Mouse (Mus musculus): ENCODE results near the gene Fbxl14.
"Not testable (repeated sequence)": the region's sequence is repeated elsewhere in the genome, so short reads cannot be mapped to it uniquely, and the experiment has no call there.

Gene Fbxl14

GRCm38 (mm10) chr6:119470777-119471176 lies 8.7 kb upstream of the Fbxl14 start:
- no peak for DNase-seq (ENCODE audit: low spot score in 2 of 2)

DNA sequence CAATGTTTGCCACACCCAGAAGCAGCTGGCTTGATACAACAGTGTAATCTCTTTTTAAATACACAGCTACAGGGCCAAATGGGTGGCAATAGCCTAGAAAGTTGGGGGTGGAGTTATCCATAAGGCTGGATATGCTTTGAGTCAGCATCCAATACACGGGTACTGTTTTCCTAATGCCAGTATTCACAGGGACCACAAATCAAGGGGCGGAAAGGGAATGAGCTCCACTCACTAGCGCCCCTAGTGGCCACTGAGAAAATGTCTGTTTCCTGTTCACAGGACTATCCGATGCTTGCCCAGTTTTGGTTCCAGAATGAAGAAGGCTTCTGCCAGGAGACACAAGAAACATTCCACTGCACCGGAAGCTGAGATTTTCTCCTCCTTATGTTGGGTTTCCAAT lies 7.3 kb upstream of the Fbxl14 start:
- no peak for DNase-seq (ENCODE audit: low spot score in 2 of 2)

DNA sequence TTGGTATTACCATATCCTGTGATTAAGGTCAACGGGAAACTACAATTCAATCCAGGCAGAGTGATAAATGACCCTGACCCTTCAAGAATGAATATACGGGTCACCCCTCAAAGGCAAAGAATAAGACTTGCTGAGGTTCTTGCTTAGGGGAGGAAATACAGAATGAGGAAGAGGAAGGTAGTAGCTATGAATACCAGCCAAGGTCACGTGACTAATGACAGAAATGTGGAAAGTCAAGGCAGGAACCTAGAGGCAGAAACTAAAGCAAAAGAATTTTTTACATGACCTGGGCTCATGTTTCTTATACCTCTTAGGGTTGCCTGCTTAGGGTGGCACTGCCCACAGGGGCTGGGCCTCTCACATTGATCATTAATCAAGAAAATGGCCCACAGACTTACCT lies 6.8 kb upstream of the Fbxl14 start:
- DNase-seq (ENCODE audit: low spot score in 2 of 2), result no peak

DNA sequence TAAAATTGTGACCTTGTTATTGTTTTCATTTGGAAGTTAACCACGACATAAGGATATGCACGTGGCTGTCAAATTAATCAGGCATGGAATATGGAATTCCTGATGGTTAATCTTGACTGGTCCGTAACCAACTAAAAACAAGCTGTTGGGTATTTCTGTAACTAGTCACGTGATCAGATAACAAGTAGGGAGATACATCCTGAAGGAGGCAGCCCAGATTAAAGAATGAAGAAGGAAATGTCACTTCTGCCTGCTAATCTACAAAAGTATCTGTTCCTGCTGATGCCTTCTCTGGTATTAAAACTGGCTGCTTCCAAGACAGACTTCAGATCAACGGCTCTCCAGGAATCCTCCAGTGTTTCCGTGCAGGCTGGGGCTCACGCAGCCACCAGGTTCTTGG lies 6.0 kb upstream of the Fbxl14 start:
- no peak for DNase-seq (ENCODE audit: low spot score in 2 of 2)

- DNase-seq (ENCODE audit: low spot score in 2 of 2), result no peak
Measured at GRCm38 (mm10) chr6:119473992-119474391, 5.5 kb upstream of the Fbxl14 start.

DNA sequence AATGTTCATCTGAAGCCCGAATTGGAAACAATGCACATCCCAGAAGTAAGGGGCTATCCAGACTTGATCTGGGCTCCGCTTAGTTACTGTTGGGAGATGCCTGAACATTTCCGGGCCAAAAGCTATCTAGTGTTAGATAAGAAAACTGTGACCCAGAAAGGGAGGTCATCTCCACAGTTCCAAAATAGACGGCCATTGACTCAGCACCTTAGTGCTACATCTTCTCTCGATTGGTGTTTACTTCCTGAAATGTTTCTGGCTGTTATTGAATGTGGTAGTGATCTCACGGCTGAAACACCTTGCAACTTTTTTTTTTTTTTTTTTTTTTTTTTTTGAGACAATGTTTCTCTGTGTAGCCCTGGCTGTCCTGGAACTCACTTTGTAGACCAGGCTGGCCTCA lies 3.5 kb upstream of the Fbxl14 start:
- no peak for DNase-seq (ENCODE audit: low spot score in 2 of 2)

DNA sequence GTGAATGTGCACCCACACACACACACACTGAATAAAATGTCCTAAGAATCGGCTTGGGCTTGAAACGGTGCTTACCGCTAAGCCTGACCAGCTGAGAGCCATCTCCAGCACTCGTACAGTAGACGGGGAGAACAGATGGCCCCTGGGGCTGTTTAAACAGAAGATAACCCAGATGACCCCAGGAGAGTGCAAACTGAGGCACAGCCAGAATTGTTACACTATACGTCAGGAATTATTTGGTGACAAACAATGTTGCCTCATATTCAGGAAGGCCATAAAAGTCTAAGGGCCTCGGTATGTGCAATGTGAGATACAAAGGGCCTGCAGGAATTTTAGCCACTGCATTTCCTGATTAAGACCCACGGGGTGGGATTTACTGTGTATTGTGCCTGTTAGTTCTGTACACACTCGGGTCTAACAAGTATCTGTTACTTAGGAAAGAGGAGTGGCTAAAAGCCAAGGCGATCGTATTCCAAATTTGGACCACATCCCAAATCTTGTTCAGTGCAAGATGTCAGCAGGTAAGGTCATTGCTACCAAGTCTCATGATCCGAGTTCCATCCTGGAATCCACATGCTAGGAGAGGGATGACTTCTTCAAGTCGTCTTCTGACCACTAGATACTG lies 1.7 kb upstream of the Fbxl14 start:
- no peak for DNase-seq (ENCODE audit: low spot score in 2 of 2)

- peak; percentile 67 to 80 for DNase-seq (ENCODE audit: low spot score in 2 of 2)
Measured at GRCm38 (mm10) chr6:119478560-119479342, 717 bp upstream of the Fbxl14 start.

DNA sequence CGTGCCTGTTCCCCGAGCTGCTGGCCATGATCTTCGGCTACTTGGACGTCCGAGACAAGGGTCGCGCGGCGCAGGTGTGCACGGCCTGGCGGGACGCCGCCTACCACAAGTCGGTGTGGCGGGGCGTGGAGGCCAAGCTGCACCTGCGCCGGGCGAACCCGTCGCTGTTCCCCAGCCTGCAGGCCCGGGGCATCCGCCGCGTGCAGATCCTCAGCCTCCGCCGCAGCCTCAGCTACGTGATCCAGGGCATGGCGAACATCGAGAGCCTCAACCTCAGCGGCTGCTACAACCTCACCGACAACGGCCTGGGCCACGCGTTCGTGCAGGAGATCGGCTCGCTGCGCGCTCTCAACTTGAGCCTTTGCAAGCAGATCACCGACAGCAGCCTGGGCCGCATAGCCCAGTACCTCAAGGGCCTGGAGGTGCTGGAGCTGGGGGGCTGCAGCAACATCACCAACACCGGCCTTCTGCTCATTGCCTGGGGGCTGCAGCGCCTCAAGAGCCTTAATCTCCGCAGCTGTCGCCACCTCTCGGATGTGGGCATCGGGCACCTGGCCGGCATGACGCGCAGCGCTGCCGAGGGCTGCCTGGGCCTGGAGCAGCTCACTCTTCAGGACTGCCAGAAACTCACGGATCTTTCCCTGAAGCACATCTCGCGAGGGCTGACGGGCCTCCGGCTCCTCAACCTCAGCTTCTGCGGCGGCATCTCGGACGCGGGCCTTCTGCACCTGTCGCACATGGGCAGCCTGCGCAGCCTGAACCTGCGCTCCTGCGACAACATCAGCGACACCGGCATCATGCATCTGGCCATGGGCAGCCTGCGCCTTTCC lies 623 bp downstream of the Fbxl14 start:
- peak; percentile 44 to 46 for DNase-seq (ENCODE audit: low spot score in 2 of 2)

- DNase-seq (ENCODE audit: low spot score in 2 of 2), result no peak
Measured at GRCm38 (mm10) chr6:119480706-119481331, 1.4 kb downstream of the Fbxl14 start.

- DNase-seq (ENCODE audit: low spot score in 2 of 2), result not testable (repeated sequence)
Measured at GRCm38 (mm10) chr6:119481741-119482390, 2.4 kb downstream of the Fbxl14 start.

DNA sequence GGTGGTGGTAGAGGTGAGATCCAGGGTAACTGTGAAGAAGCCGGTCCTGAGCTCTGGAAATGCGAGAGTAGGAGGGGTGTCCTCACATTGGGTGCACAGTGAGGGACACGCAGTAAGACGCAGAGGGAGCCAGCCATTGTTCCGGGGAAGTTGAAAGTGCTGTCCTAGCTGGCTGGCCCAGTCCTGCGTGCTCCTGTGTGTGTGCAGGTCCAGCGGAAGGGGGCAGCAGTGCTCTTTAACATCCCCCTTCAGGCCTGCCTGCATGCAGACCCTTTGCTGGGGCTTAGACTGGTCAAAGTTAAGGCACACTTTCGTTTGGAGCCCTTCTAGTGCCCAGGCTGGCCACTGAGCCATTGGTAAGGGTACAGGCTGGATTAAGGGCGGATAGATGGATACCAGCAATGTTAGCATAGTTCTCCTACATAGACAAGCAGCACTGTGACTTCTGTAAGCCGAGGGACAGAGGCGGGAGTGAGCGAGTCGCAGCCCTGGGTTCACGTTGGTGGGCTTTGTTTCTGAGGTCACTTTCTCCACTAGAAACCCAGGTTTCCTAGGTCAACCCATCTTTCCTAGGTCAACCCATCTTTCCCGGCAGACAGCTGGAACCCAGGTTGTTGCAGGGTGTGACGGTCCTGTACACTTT lies 3.6 kb downstream of the Fbxl14 start:
- no peak for DNase-seq (ENCODE audit: low spot score in 2 of 2)

GRCm38 (mm10) chr6:119485486-119485885 lies 6.0 kb downstream of the Fbxl14 start:
- DNase-seq (ENCODE audit: low spot score in 2 of 2), result no peak

DNA sequence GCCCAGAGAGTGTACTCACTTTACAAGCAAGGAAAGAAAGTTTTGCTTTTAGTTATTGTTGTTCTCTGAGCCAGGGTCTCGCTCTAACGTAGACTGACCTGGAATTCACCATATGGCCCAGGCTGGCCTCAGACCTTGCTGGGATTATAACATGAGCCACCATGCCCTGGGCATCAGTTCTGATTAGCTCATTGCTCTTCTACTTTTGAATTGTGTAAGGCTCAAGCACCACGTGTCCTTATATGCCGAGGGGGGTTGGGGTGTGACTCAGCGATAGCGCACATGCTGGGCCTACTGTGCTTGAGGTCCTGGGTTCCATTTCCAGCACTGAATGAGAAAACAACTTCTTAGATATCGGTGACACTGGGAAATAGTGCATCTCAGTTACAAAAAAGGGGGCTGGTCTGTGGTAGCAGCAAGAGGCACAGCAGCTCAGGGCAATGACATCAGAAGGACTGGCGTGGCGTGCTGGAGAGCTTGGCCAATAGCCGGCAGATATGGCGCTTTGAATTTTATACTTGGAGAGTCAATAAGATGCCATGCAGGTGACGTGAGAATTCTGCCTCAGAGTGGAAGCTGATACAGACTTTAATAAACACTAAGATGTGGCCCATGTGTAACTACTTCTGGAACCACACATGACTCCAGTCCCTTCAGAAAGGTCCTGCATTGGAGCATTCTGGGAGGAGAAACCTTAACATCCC lies 7.1 kb downstream of the Fbxl14 start:
- DNase-seq (ENCODE audit: low spot score in 2 of 2), result no peak

DNA sequence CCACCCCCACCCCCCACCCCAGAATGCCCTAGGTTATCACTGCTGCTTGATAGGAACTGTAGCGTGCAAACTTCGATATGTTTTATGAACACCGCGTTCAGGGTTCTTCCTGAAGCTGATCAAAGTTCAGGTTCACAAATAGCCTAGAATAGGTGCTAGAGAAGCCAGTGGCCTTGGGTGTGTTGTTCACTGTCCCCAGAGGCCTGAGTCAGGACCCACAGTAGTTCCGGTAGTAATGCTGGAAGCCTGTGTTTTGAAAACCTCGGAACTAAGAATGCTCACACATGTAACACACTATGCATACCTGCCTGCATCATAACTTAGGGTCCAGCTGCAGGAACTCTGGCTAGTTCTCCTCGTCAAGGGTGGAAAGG lies 7.6 kb downstream of the Fbxl14 start:
- DNase-seq (ENCODE audit: low spot score in 2 of 2), result no peak

GRCm38 (mm10) chr6:119487619-119488018 lies 8.2 kb downstream of the Fbxl14 start:
- DNase-seq (ENCODE audit: low spot score in 2 of 2), result no peak

DNA sequence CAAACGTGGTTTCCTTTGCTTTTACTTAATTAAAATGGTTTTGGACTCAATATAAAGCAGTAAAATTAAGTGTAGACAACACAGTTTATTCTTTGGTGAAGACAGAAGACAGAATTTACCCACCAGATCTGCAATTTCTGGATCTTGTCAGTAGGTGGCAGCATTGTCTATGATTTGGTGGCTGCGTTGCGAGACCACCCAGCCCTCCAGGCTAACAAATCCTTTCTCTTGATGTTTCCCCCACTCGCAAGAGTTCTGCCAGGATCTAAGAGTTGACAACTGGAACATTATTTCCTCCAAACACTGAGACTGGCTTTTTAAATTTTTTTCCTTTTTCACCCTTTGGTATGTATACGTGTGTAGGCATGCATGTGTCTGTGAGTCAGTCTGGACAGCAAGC lies 10.3 kb downstream of the Fbxl14 start:
- DNase-seq (ENCODE audit: low spot score in 2 of 2), result no peak

GRCm38 (mm10) chr6:119490549-119490948 lies 11.1 kb downstream of the Fbxl14 start:
- no peak for DNase-seq (ENCODE audit: low spot score in 2 of 2)

GRCm38 (mm10) chr6:119491006-119491405 lies 11.5 kb downstream of the Fbxl14 start:
- DNase-seq (ENCODE audit: low spot score in 2 of 2), result no peak

GRCm38 (mm10) chr6:119491997-119492629 lies 12.6 kb downstream of the Fbxl14 start:
- no peak for DNase-seq (ENCODE audit: low spot score in 2 of 2)
